Mouse (Mus musculus): ENCODE results near the gene Nfe2l1. TPM values are rescaled to one million over a fixed set of nuclear protein-coding genes. Genes with fewer than 3 reads are reported as not detected.

The Nfe2l1 gene
- polyA plus RNA-seq, 1 experiment from 2014 or later = 67.2 TPM

- peak overlapping the region; percentile 94 for H3K4me2 ChIP-seq
- H3K27me3 ChIP-seq (replicated peaks) = no peaks in the 10 kb centered on the region
- peak overlapping the region; percentile 90 for H3K4me3 ChIP-seq
- peaks cover 54% of the 10 kb centered on the region for H3K4me1 ChIP-seq
- H3K9me3 ChIP-seq = no peaks in the 10 kb centered on the region
- H3K9ac ChIP-seq = peak overlapping the region; percentile 98
- WGBS = 8% methylated on average over 10 of the region's 10 CpGs
- H3K27ac ChIP-seq (replicated peaks) = peak overlapping the region; percentile 100
- no peak for ATAC-seq (ENCODE audit: extremely low read depth, insufficient number of reproducible peaks, low FRiP score, low TSS enrichment)
- H3K36me3 ChIP-seq = peaks cover 11% of the 10 kb centered on the region
Observed at GRCm38 (mm10) chr11:96828881-96829280, 887 bp downstream of the Nfe2l1 start.

GRCm38 (mm10) chr11:96827917-96828316 lies 1.9 kb downstream of the Nfe2l1 start:
- H3K4me1 ChIP-seq = peaks cover 63% of the 10 kb centered on the region
- H3K9ac ChIP-seq = peak overlapping the region; percentile 85
- H3K27me3 ChIP-seq (replicated peaks) = no peaks in the 10 kb centered on the region
- no peak for ATAC-seq (ENCODE audit: extremely low read depth, insufficient number of reproducible peaks, low FRiP score, low TSS enrichment)
- H3K4me3 ChIP-seq = peak overlapping the region; percentile 90
- H3K36me3 ChIP-seq = peaks cover 13% of the 10 kb centered on the region
- peak overlapping the region; percentile 100 for H3K27ac ChIP-seq (replicated peaks)
- H3K4me2 ChIP-seq = peak overlapping the region; percentile 94
- no peaks in the 10 kb centered on the region for H3K9me3 ChIP-seq
- 46% methylated on average over 9 of the region's 9 CpGs for WGBS

- peaks cover 21% of the 10 kb centered on the region for H3K36me3 ChIP-seq
- peak overlapping the region; percentile 100 for H3K27ac ChIP-seq (replicated peaks)
- H3K9me3 ChIP-seq = no peaks in the 10 kb centered on the region
- no peak for ATAC-seq (ENCODE audit: extremely low read depth, insufficient number of reproducible peaks, low FRiP score, low TSS enrichment)
- peak overlapping the region; percentile 94 for H3K4me2 ChIP-seq
- H3K27me3 ChIP-seq (replicated peaks) = no peaks in the 10 kb centered on the region
- 60% methylated on average over 12 of the region's 12 CpGs for WGBS
- H3K9ac ChIP-seq = peak overlapping the region; percentile 85
- peaks cover 68% of the 10 kb centered on the region for H3K4me1 ChIP-seq
- H3K4me3 ChIP-seq = peak overlapping the region; percentile 90
Observed at GRCm38 (mm10) chr11:96827062-96827581, 2.6 kb downstream of the Nfe2l1 start.

GRCm38 (mm10) chr11:96826481-96826880 lies 3.3 kb downstream of the Nfe2l1 start:
- Histone ChIP-seq H3K36me3 (peaks cover 27% of the 10 kb centered on the region), H3K27ac (replicated peaks) (peak overlapping the region; percentile 100), H3K4me1 (peaks cover 68% of the 10 kb centered on the region), H3K27me3 (replicated peaks) (no peaks in the 10 kb centered on the region), H3K4me3 (peak overlapping the region; percentile 90), H3K9ac (peak overlapping the region; percentile 85), H3K4me2 (peak overlapping the region; percentile 94), H3K9me3 (no peaks in the 10 kb centered on the region)
- 67% methylated on average over 2 of the region's 2 CpGs for WGBS
- no peak for ATAC-seq (ENCODE audit: extremely low read depth, insufficient number of reproducible peaks, low FRiP score, low TSS enrichment)

- 22% methylated on average over 7 of the region's 7 CpGs for WGBS
- Histone ChIP-seq H3K9ac (peak overlapping the region; percentile 85), H3K9me3 (no peaks in the 10 kb centered on the region), H3K4me2 (peak overlapping the region; percentile 94), H3K27ac (replicated peaks) (peak overlapping the region; percentile 100), H3K4me3 (peak overlapping the region; percentile 90), H3K27me3 (replicated peaks) (no peaks in the 10 kb centered on the region), H3K4me1 (peaks cover 62% of the 10 kb centered on the region), H3K36me3 (peaks cover 42% of the 10 kb centered on the region)
- no peak for ATAC-seq (ENCODE audit: extremely low read depth, insufficient number of reproducible peaks, low FRiP score, low TSS enrichment)
Observed at GRCm38 (mm10) chr11:96824783-96825495, 4.8 kb downstream of the Nfe2l1 start.

GRCm38 (mm10) chr11:96823880-96824782 lies 5.6 kb downstream of the Nfe2l1 start:
- ATAC-seq (ENCODE audit: extremely low read depth, insufficient number of reproducible peaks, low FRiP score, low TSS enrichment) = peak; percentile 84
- WGBS = 3% methylated on average over 26 of the region's 26 CpGs
- Histone ChIP-seq H3K4me2 (peak overlapping the region; percentile 94), H3K27ac (replicated peaks) (peak overlapping the region; percentile 100), H3K4me1 (peaks cover 62% of the 10 kb centered on the region), H3K27me3 (replicated peaks) (no peaks in the 10 kb centered on the region), H3K9ac (peak overlapping the region; percentile 85), H3K36me3 (peaks cover 51% of the 10 kb centered on the region), H3K9me3 (no peaks in the 10 kb centered on the region), H3K4me3 (peak overlapping the region; percentile 90)

GRCm38 (mm10) chr11:96823471-96823837 lies 6.3 kb downstream of the Nfe2l1 start:
- H3K4me1 ChIP-seq = peaks cover 58% of the 10 kb centered on the region
- no peak for ATAC-seq (ENCODE audit: extremely low read depth, insufficient number of reproducible peaks, low FRiP score, low TSS enrichment)
- H3K9me3 ChIP-seq = no peaks in the 10 kb centered on the region
- peak overlapping the region; percentile 100 for H3K27ac ChIP-seq (replicated peaks)
- H3K27me3 ChIP-seq (replicated peaks) = no peaks in the 10 kb centered on the region
- peak overlapping the region; percentile 94 for H3K4me2 ChIP-seq
- peak overlapping the region; percentile 90 for H3K4me3 ChIP-seq
- peaks cover 57% of the 10 kb centered on the region for H3K36me3 ChIP-seq
- H3K9ac ChIP-seq = peak overlapping the region; percentile 85
- WGBS = 6% methylated on average over 11 of the region's 13 CpGs

GRCm38 (mm10) chr11:96822675-96823470 lies 6.9 kb downstream of the Nfe2l1 start:
- Histone ChIP-seq H3K4me1 (peaks cover 52% of the 10 kb centered on the region), H3K9ac (peak overlapping the region; percentile 85), H3K9me3 (no peaks in the 10 kb centered on the region), H3K27me3 (replicated peaks) (no peaks in the 10 kb centered on the region), H3K4me2 (peak overlapping the region; percentile 94), H3K27ac (replicated peaks) (peak overlapping the region; percentile 100; the same call in 1 of the 2 replicates), H3K36me3 (peaks cover 63% of the 10 kb centered on the region), H3K4me3 (peak overlapping the region; percentile 90)
- 39% methylated on average over 4 of the region's 4 CpGs for WGBS
- no peak for ATAC-seq (ENCODE audit: extremely low read depth, insufficient number of reproducible peaks, low FRiP score, low TSS enrichment)

- Histone ChIP-seq H3K27ac (replicated peaks) (no peak overlapping the region), H3K4me1 (peaks cover 43% of the 10 kb centered on the region), H3K4me3 (no peak overlapping the region), H3K36me3 (peaks cover 63% of the 10 kb centered on the region), H3K27me3 (replicated peaks) (no peaks in the 10 kb centered on the region), H3K4me2 (no peak overlapping the region), H3K9me3 (no peaks in the 10 kb centered on the region), H3K9ac (no peak overlapping the region)
- ATAC-seq (ENCODE audit: extremely low read depth, insufficient number of reproducible peaks, low FRiP score, low TSS enrichment) = no peak
- WGBS = 88% methylated on average over 10 of the region's 10 CpGs
Observed at GRCm38 (mm10) chr11:96821956-96822355, 7.8 kb downstream of the Nfe2l1 start.

GRCm38 (mm10) chr11:96818128-96818710 lies 11.5 kb downstream of the Nfe2l1 start:
- Histone ChIP-seq H3K4me1 (peaks cover 8% of the 10 kb centered on the region), H3K4me2 (no peak overlapping the region), H3K36me3 (peaks cover 93% of the 10 kb centered on the region), H3K4me3 (no peak overlapping the region), H3K9ac (no peak overlapping the region), H3K9me3 (no peaks in the 10 kb centered on the region), H3K27ac (replicated peaks) (no peak overlapping the region), H3K27me3 (replicated peaks) (no peaks in the 10 kb centered on the region)
- WGBS = 83% methylated on average over 8 of the region's 8 CpGs
- ATAC-seq (ENCODE audit: extremely low read depth, insufficient number of reproducible peaks, low FRiP score, low TSS enrichment) = no peak
